Mouse (Mus musculus): Measurements from ENCODE around the gene Uso1. TPM values are rescaled to one million over a fixed set of nuclear protein-coding genes. Genes with fewer than 3 reads are reported as not detected.

Uso1 gene
- total RNA-seq, 2 experiments from 2014 or later, result 12.2 to 39.3 TPM

- no peak for ATAC-seq (replicated peaks; ENCODE audit: low FRiP score, low TSS enrichment, poor library complexity, severe bottlenecking)
Observed at GRCm38 (mm10) chr5:92229514-92229913, 91.8 kb downstream of the Uso1 start.

- ATAC-seq (replicated peaks; ENCODE audit: low FRiP score, low TSS enrichment, poor library complexity, severe bottlenecking), result no peak
Observed at GRCm38 (mm10) chr5:92230306-92230705, 92.6 kb downstream of the Uso1 start.

GRCm38 (mm10) chr5:92231836-92232235 is 94.1 kb downstream of the Uso1 start:
- ATAC-seq (replicated peaks; ENCODE audit: low FRiP score, low TSS enrichment, poor library complexity, severe bottlenecking), result no peak

GRCm38 (mm10) chr5:92233366-92233765 is 95.6 kb downstream of the Uso1 start:
- ATAC-seq (replicated peaks; ENCODE audit: low FRiP score, low TSS enrichment, poor library complexity, severe bottlenecking), result no peak

- ATAC-seq (replicated peaks; ENCODE audit: low FRiP score, low TSS enrichment, poor library complexity, severe bottlenecking), result no peak
Observed at GRCm38 (mm10) chr5:92234939-92235557, 97.3 kb downstream of the Uso1 start.

- ATAC-seq (replicated peaks; ENCODE audit: low FRiP score, low TSS enrichment, poor library complexity, severe bottlenecking), result peak; percentile 68
Observed at GRCm38 (mm10) chr5:92239333-92240232, 101.8 kb downstream of the Uso1 start.

- no peak for ATAC-seq (replicated peaks; ENCODE audit: low FRiP score, low TSS enrichment, poor library complexity, severe bottlenecking)
Observed at GRCm38 (mm10) chr5:92240769-92241168, 103.0 kb downstream of the Uso1 start.

GRCm38 (mm10) chr5:92244900-92245299 is 107.2 kb downstream of the Uso1 start:
- no peak for ATAC-seq (replicated peaks; ENCODE audit: low FRiP score, low TSS enrichment, poor library complexity, severe bottlenecking)

- peak; percentile 60 for ATAC-seq (replicated peaks; ENCODE audit: low FRiP score, low TSS enrichment, poor library complexity, severe bottlenecking)
Observed at GRCm38 (mm10) chr5:92245483-92245882, 107.7 kb downstream of the Uso1 start.

- ATAC-seq (replicated peaks; ENCODE audit: low FRiP score, low TSS enrichment, poor library complexity, severe bottlenecking), result no peak
Observed at GRCm38 (mm10) chr5:92248614-92249013, 110.9 kb downstream of the Uso1 start.

- ATAC-seq (replicated peaks; ENCODE audit: low FRiP score, low TSS enrichment, poor library complexity, severe bottlenecking), result 0 out of 2 replicates have a peak, but pooled peaks have one; percentile 49
Observed at GRCm38 (mm10) chr5:92252031-92252430, 114.3 kb downstream of the Uso1 start.

Other genes starting within 250 kb of the Uso1 start
- 46.6 and 56.5 TPM in 2 replicates for gene Rchy1, start 174.9 kb upstream of the Uso1 start, total RNA-seq (2014; fragmentation: Nextera tagmentation)
- gene Rchy1, start 174.9 kb upstream of the Uso1 start, total RNA-seq (2017), result 60.0 and 64.2 TPM in 2 replicates
- gene Odaph, start 150.5 kb upstream of the Uso1 start, total RNA-seq (2014; fragmentation: Nextera tagmentation), result not detected in 2 replicates
- 1.2 TPM in 1 of 2 replicates, not detected in the other for gene Odaph, start 150.5 kb upstream of the Uso1 start, total RNA-seq (2017)
- gene Cdkl2, start 94.1 kb upstream of the Uso1 start, total RNA-seq (2014; fragmentation: Nextera tagmentation), result not detected in 2 replicates
- gene Cdkl2, start 94.1 kb upstream of the Uso1 start, total RNA-seq (2017), result 0.14 and 0.72 TPM in 2 replicates
- 58.2 and 67.8 TPM in 2 replicates for gene G3bp2, start 54.2 kb upstream of the Uso1 start, total RNA-seq (2014; fragmentation: Nextera tagmentation)
- gene G3bp2, start 54.2 kb upstream of the Uso1 start, total RNA-seq (2017), result 89.5 and 117 TPM in 2 replicates
- not detected in 2 replicates for gene U90926, start 77.5 kb downstream of the Uso1 start, total RNA-seq (2014; fragmentation: Nextera tagmentation)
- not detected in 2 replicates for gene U90926, start 77.5 kb downstream of the Uso1 start, total RNA-seq (2017)
- not detected in 2 replicates for gene Ppef2, start 118.3 kb downstream of the Uso1 start, total RNA-seq (2014; fragmentation: Nextera tagmentation)
- gene Ppef2, start 118.3 kb downstream of the Uso1 start, total RNA-seq (2017), result not detected in 2 replicates
- gene Naaa, start 140.2 kb downstream of the Uso1 start, total RNA-seq (2014; fragmentation: Nextera tagmentation), result 1.1 and 2.9 TPM in 2 replicates
- gene Naaa, start 140.2 kb downstream of the Uso1 start, total RNA-seq (2017), result 2.1 and 5.6 TPM in 2 replicates
- gene Sdad1, start 172.5 kb downstream of the Uso1 start, total RNA-seq (2014; fragmentation: Nextera tagmentation), result 51.6 and 66.7 TPM in 2 replicates
- gene Sdad1, start 172.5 kb downstream of the Uso1 start, total RNA-seq (2017), result 91.7 and 93.5 TPM in 2 replicates
- not detected in 2 replicates for gene Cxcl9, start 190.1 kb downstream of the Uso1 start, total RNA-seq (2014; fragmentation: Nextera tagmentation)
- gene Cxcl9, start 190.1 kb downstream of the Uso1 start, total RNA-seq (2017), result not detected in 2 replicates
- not detected in 2 replicates for gene Art3, start 193.9 kb downstream of the Uso1 start, total RNA-seq (2014; fragmentation: Nextera tagmentation)
- gene Art3, start 193.9 kb downstream of the Uso1 start, total RNA-seq (2017), result not detected in 2 replicates
- gene Cxcl10, start 211.0 kb downstream of the Uso1 start, total RNA-seq (2014; fragmentation: Nextera tagmentation), result not detected in 2 replicates
- 2.2 and 5.6 TPM in 2 replicates for gene Cxcl10, start 211.0 kb downstream of the Uso1 start, total RNA-seq (2017)

All from megakaryocyte-erythroid progenitor cell, adult 5-6 weeks (primary cell).